Mouse (Mus musculus) cerebellum, adult 18-20 months (tissue): Measurements from ENCODE around the gene Spop.

Experiments used
- DNase-seq, 2 experiments: peaks; one replicate each; pipeline ENCODE4 v3.0.0; 2021

Spop gene

DNA sequence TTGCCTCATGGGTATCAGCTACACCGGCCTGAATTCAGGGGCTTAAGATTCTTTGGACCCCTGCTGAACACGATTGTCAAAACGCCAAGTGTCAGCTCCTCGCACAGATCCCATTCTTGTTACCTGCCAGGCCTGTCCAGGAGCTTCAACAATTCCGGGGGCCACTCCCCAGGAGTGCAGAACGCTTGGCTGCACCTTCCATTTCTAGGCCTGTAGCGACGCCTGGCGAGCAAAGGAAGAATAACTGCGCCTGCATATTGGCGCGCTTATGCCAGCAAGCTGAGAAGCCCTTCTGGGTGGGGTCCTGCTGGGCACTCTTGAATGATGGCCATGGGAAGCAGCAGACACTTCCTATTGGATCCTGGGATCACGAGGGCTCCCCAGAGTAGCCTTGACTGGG lies 107.7 kb downstream of the Spop start:
- DNase-seq = peak; percentile 78 to 88

DNA sequence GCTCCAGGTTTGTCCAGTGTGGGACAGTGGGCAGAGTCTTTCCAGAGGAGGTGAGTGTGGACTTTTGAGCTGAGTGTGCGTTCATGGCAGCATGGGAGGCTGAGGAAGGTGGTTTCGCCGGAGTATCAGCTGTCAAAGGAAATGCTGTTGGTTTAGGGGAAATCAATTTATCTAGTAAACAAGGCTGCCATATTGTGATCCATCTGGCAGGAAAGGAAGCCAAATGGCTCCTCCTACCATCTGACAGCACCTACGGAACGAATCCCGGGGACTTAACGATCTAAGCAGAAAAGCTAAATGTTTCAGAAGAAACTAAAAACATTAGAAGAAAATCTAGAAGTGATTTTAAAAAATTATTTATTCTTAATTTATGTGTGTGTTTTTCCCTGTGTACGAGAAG lies 113.4 kb downstream of the Spop start:
- DNase-seq = no peak

DNA sequence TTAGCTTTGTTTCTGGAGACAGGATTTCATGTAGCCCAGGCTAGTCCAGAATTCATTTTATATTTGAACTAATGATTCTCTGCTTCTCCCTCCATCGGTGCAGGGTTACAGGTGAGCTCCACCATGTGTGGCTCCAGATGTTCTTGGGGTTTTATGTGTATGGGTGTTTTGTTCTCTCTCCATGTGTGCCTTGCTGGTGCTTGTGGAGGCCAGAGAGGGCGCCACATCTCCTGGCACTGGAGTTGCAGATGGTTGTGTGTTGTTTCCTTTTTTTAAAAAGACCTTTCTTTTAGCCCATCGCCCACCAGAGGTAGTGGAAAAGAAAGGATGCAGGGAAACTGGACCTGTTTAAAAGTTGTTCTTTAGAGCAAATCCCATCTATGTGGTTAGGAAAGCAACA lies 114.4 kb downstream of the Spop start:
- DNase-seq = no peak

DNA sequence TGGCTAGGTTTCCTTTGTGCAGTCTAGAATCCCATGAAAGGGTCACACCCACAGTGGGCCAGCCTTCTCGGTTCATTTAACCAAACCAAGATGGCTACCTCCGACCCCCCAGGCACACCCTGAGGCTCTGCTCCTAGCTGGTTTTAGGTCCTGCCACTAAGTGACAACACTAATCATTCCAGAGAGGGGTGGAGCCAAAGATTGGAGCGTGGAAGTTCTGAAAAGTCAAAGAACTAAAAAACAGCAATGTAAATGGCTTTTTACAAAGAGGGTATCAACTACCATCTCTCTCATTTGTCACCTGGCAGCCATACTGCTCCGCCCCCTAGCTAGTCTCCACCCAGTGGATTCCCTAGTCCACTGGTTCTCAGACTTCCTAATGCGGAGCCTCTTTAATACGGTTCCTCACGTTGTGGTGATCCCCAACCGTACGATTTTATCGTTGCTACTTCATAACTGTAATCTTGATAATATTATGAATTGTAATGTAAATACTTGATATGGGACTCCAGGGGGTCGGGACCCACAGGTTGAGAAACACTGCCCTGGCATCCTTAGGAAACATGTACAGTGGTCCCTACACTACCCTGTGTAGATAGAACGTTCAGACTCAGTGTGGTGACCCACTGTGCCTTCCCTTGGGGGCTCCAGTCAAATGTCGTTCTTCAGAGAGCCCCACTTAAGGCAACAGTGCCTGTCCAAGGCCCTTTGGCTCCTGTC lies 118.6 kb downstream of the Spop start:
- DNase-seq = no peak

DNA sequence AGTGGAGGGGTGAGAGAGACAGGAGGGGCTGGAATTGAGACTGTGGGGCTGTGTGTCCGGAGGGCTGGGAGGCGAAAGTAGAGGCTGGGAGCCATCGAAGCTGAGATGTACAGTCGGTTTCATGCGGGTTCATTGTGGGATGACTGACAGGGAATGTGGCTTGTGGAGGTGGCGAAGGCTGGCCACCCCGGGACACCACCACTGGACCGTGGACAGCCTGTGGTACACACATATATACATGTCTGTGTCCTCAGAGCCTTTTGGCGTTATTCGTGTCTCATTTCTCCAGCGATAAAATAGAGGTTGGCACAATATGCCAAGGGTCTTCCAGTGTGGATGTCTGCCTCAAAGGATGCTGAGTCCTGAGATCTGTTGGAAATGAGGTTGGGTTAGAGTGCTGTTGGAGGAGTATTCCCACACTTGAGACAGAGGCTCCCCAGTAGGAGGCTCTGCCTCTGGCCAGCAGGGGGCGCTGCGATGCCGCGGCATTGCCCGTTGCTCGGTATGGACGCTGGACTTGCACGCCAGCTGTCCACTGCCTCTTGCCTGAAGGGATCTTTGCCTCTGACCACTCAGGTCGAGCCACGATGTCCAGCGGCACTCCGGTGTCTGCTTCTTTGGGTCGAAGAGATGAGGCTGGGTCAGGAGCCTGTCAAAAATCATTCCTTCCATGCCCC lies 119.7 kb downstream of the Spop start:
- DNase-seq = peak; percentile 83 to 87

DNA sequence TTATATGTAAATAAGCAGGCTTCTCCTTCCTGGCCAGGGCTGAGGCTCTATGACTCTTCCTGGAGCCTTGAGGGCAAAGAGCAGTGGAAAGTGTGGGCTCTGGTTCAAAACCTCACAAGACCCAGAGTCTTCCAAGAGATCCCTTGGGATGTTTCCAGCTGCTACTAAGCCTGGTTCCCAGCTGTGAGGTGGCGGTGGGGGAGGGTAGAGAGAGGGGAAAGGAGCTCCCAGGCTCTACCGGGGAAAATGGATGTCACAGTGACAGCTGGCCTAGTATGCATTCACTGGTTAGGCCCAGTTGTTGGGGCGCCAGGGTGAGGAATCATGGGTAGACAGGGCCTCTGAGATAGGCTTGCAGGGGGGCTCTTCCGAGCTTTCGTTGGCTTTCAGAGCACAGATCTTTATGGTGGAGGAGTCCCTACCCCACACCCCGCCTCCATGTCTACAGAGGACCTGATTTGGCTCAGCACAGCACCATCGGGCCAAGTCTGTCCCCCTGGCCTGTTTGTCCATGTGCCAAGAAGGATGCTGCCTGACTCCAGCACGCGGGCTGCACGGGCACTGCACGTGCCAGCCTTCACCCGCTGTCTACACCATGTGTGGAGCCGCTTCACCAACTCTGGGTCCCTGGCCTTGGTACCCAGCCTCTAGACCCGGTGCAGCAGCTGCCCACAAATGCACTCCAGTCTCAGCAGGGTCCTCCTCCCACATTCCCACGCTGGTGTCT lies 124.7 kb downstream of the Spop start:
- no peak for DNase-seq

DNA sequence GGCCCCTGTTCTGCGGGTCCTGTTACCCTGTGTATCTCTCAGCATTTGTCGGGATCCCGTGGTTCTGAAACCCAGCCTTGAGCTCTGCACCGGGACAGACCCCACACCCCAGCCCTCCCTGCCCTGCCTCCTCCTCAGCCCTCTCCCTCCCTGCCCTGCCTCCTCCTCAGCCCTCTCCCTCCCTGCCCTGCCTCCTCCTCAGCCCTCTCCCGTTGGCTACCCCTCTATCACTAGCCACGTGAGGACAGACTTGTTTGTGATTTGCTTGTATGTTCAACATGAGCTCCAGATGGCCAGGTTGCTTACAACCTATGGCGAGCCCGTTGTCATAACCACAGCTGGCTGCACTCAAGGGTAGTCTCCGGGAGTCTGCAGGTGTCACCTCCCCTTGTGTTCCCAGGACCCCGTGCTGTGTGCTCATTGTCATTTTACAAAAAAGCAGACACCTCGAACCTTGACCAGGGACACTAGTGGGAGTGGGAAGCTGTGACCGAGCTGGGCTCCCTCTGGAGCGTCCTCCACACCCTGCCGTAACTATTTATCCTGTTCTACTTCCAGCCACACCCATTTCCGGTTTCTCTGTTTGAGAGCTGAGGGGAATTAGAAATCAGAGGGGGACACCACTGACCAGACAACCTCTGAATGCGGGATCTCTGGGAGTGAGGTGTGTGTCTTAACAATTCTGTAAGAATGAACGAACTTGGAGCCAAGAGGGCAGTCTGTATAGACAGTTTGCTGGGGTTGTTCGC lies 126.9 kb downstream of the Spop start:
- DNase-seq = no peak
